9 mouse cellular contexts compared by ENCODE assay signal in genomic region chr1:106400900-106401634, GRCm38 (mm10).
DNase-seq lines count a peak whose midpoint lies in the region; ATAC-seq lines count a peak whose summit lies in the region.
"Had no signal": no experiment of that assay in that cellular context is flagged by ENCODE, and none has a peak within 500 bp of the region (broad histone marks: within the 10 kb centered on the region; RNA-seq: fewer than 3 reads in every experiment).

No protein-coding gene starts in this region.

- intact Hi-C loops in heart, postnatal 25 days (cut with DNase I), result no loop called here

- peak; percentile 92 for DNase-seq in heart, adult 11 months
- no peak for DNase-seq in heart, postnatal 25 days (ENCODE audit: low spot score)
- DNase-seq in urinary bladder, postnatal 25 days (ENCODE audit: low spot score), result peak; percentile 43
- DNase-seq in urinary bladder, adult 2 months (ENCODE audit: low spot score), result no peak
- DNase-seq in right cerebral cortex, postnatal 36 days (ENCODE audit: low spot score in 2 of 2), result no peak
- DNase-seq in spleen, postnatal 36 days (ENCODE audit: low spot score in 2 of 2), result no peak
- no peak for DNase-seq in retina, embryonic 14.5 days (ENCODE audit: low spot score)
- DNase-seq: liver had no signal

- peak; percentile 83 to 90 for ATAC-seq in hematopoietic stem cell, adult 5-6 weeks (replicated peaks in 1 of 2; ENCODE audit: insufficient read depth in 1 of 2, low FRiP score in 2 of 2, low TSS enrichment in 1 of 2, low read depth in 1 of 2, poor library complexity in 2 of 2, severe bottlenecking in 2 of 2)

Comparison
In these comparisons a context has a peak if more than half of its experiments do, and no peak if none do; other contexts are left out.
1. DNase-seq: peak in heart, adult 11 months (single experiment) and urinary bladder, postnatal 25 days (single experiment); none in heart, postnatal 25 days (single experiment), urinary bladder, adult 2 months (single experiment), right cerebral cortex, postnatal 36 days (0 of 2), spleen, postnatal 36 days (0 of 2) and retina, embryonic 14.5 days (single experiment).